Mouse (Mus musculus): ENCODE data around the gene Hdgfl1. TPM values are rescaled to one million over a fixed set of nuclear protein-coding genes. Genes with fewer than 3 reads are reported as not detected.

Hdgfl1 gene
- total and polyA plus RNA-seq, 3 experiments: not detected

GRCm38 (mm10) chr13:26745760-26746457 lies 24.1 kb downstream of the Hdgfl1 start:
- Histone ChIP-seq H3K9me3 (replicated peaks) (no peaks in the 10 kb centered on the region), H3K27me3 (ENCODE audit: insufficient read depth, low read length) (no peaks in the 10 kb centered on the region), H3K4me1 (ENCODE audit: insufficient read depth, low read depth, low read length) (no peaks in the 10 kb centered on the region), H3K36me3 (replicated peaks) (no peaks in the 10 kb centered on the region), H3K4me3 (ENCODE audit: low read depth, low read length) (no peak overlapping the region)
- TF ChIP-seq GATA2 (IDR thresholded peaks at IDR 0.05; ENCODE audit: borderline replicate concordance, low read depth, low read length) (no peak), GATA1 (IDR thresholded peaks at IDR 0.05; ENCODE audit: borderline replicate concordance, low read length) (no peak), CTCF (IDR thresholded peaks at IDR 0.05; ENCODE audit: low read depth, low read length) (no peak), TAL1 (conservative IDR thresholded peaks at IDR 0.05; ENCODE audit: low read depth, low read length) (no peak), POLR2AphosphoS5 (IDR thresholded peaks at IDR 0.05; ENCODE audit: insufficient replicate concordance, low read depth, low read length) (no peak)
- no peak for DNase-seq (ENCODE audit: low spot score)
- ATAC-seq (ENCODE audit: extremely low read depth, insufficient number of reproducible peaks, low FRiP score, poor library complexity, severe bottlenecking): no peak

GRCm38 (mm10) chr13:26745059-26745759 lies 24.8 kb downstream of the Hdgfl1 start:
- no peaks in the 10 kb centered on the region for H3K36me3 ChIP-seq (replicated peaks)
- H3K4me3 ChIP-seq (ENCODE audit: low read depth, low read length): no peak overlapping the region
- H3K27me3 ChIP-seq (ENCODE audit: insufficient read depth, low read length): no peaks in the 10 kb centered on the region
- no peak for TF ChIP-seq TAL1 (conservative IDR thresholded peaks at IDR 0.05; ENCODE audit: low read depth, low read length)
- no peak for TF ChIP-seq GATA2 (IDR thresholded peaks at IDR 0.05; ENCODE audit: borderline replicate concordance, low read depth, low read length)
- TF ChIP-seq GATA1 (IDR thresholded peaks at IDR 0.05; ENCODE audit: borderline replicate concordance, low read length): no peak
- ATAC-seq (ENCODE audit: extremely low read depth, insufficient number of reproducible peaks, low FRiP score, poor library complexity, severe bottlenecking) (no peak), DNase-seq (ENCODE audit: low spot score) (no peak)
- no peaks in the 10 kb centered on the region for H3K4me1 ChIP-seq (ENCODE audit: insufficient read depth, low read depth, low read length)
- no peaks in the 10 kb centered on the region for H3K9me3 ChIP-seq (replicated peaks)

- ATAC-seq (ENCODE audit: extremely low read depth, insufficient number of reproducible peaks, low FRiP score, poor library complexity, severe bottlenecking): no peak
- Histone ChIP-seq H3K27me3 (ENCODE audit: insufficient read depth, low read length) (no peaks in the 10 kb centered on the region), H3K36me3 (replicated peaks) (no peaks in the 10 kb centered on the region), H3K9me3 (replicated peaks) (no peaks in the 10 kb centered on the region), H3K4me1 (ENCODE audit: insufficient read depth, low read depth, low read length) (no peaks in the 10 kb centered on the region), H3K4me3 (ENCODE audit: low read depth, low read length) (no peak overlapping the region)
- TF ChIP-seq POLR2AphosphoS5 (IDR thresholded peaks at IDR 0.05; ENCODE audit: insufficient replicate concordance, low read depth, low read length): no peak
- no peak for TF ChIP-seq GATA2 (IDR thresholded peaks at IDR 0.05; ENCODE audit: borderline replicate concordance, low read depth, low read length)
- no peak for TF ChIP-seq CTCF (IDR thresholded peaks at IDR 0.05; ENCODE audit: low read depth, low read length)
- DNase-seq (ENCODE audit: low spot score): no peak
Observed at GRCm38 (mm10) chr13:26744068-26744467, 25.9 kb downstream of the Hdgfl1 start.

GRCm38 (mm10) chr13:26734981-26735380 lies 35.0 kb downstream of the Hdgfl1 start:
- H3K9me3 ChIP-seq (replicated peaks): no peaks in the 10 kb centered on the region
- no peak for ATAC-seq (ENCODE audit: extremely low read depth, insufficient number of reproducible peaks, low FRiP score, poor library complexity, severe bottlenecking)
- no peaks in the 10 kb centered on the region for H3K4me1 ChIP-seq (ENCODE audit: insufficient read depth, low read depth, low read length)
- no peak for TF ChIP-seq CTCF (IDR thresholded peaks at IDR 0.05; ENCODE audit: low read depth, low read length)
- no peak for TF ChIP-seq GATA2 (IDR thresholded peaks at IDR 0.05; ENCODE audit: borderline replicate concordance, low read depth, low read length)
- TF ChIP-seq GATA1 (IDR thresholded peaks at IDR 0.05; ENCODE audit: borderline replicate concordance, low read length): no peak
- no peak for TF ChIP-seq TAL1 (conservative IDR thresholded peaks at IDR 0.05; ENCODE audit: low read depth, low read length)
- TF ChIP-seq POLR2AphosphoS5 (IDR thresholded peaks at IDR 0.05; ENCODE audit: insufficient replicate concordance, low read depth, low read length): no peak
- H3K4me3 ChIP-seq (ENCODE audit: low read depth, low read length): no peak overlapping the region
- H3K36me3 ChIP-seq (replicated peaks): no peaks in the 10 kb centered on the region
- H3K27me3 ChIP-seq (ENCODE audit: insufficient read depth, low read length): no peaks in the 10 kb centered on the region
- no peak for DNase-seq (ENCODE audit: low spot score)

GRCm38 (mm10) chr13:26724250-26724649 lies 45.7 kb downstream of the Hdgfl1 start:
- Histone ChIP-seq H3K36me3 (replicated peaks) (no peaks in the 10 kb centered on the region), H3K9me3 (replicated peaks) (no peaks in the 10 kb centered on the region), H3K27me3 (ENCODE audit: insufficient read depth, low read length) (no peaks in the 10 kb centered on the region), H3K4me1 (ENCODE audit: insufficient read depth, low read depth, low read length) (no peaks in the 10 kb centered on the region), H3K4me3 (ENCODE audit: low read depth, low read length) (no peak overlapping the region)
- DNase-seq (ENCODE audit: low spot score): no peak
- TF ChIP-seq TAL1 (conservative IDR thresholded peaks at IDR 0.05; ENCODE audit: low read depth, low read length) (no peak), GATA2 (IDR thresholded peaks at IDR 0.05; ENCODE audit: borderline replicate concordance, low read depth, low read length) (no peak), POLR2AphosphoS5 (IDR thresholded peaks at IDR 0.05; ENCODE audit: insufficient replicate concordance, low read depth, low read length) (no peak), GATA1 (IDR thresholded peaks at IDR 0.05; ENCODE audit: borderline replicate concordance, low read length) (no peak), CTCF (IDR thresholded peaks at IDR 0.05; ENCODE audit: low read depth, low read length) (no peak)
- ATAC-seq (ENCODE audit: extremely low read depth, insufficient number of reproducible peaks, low FRiP score, poor library complexity, severe bottlenecking): no peak

- ATAC-seq (ENCODE audit: extremely low read depth, insufficient number of reproducible peaks, low FRiP score, poor library complexity, severe bottlenecking): no peak
Observed at GRCm38 (mm10) chr13:26721333-26721732, 48.6 kb downstream of the Hdgfl1 start.

More at GRCm38 (mm10) chr13:26721333-26721732, 48.6 kb downstream of the Hdgfl1 start:
- Histone ChIP-seq H3K4me3 (ENCODE audit: low read depth, low read length) (no peak overlapping the region), H3K4me1 (ENCODE audit: insufficient read depth, low read depth, low read length) (no peaks in the 10 kb centered on the region), H3K27me3 (ENCODE audit: insufficient read depth, low read length) (no peaks in the 10 kb centered on the region), H3K9me3 (replicated peaks) (no peaks in the 10 kb centered on the region), H3K36me3 (replicated peaks) (no peaks in the 10 kb centered on the region)
- TF ChIP-seq GATA2 (IDR thresholded peaks at IDR 0.05; ENCODE audit: borderline replicate concordance, low read depth, low read length) (no peak), POLR2AphosphoS5 (IDR thresholded peaks at IDR 0.05; ENCODE audit: insufficient replicate concordance, low read depth, low read length) (no peak), GATA1 (IDR thresholded peaks at IDR 0.05; ENCODE audit: borderline replicate concordance, low read length) (no peak), TAL1 (conservative IDR thresholded peaks at IDR 0.05; ENCODE audit: low read depth, low read length) (no peak), CTCF (IDR thresholded peaks at IDR 0.05; ENCODE audit: low read depth, low read length) (no peak)
- no peak for DNase-seq (ENCODE audit: low spot score)

Measured in G1E (cell line).